Mouse (Mus musculus) liver, adult 2 months (tissue): ENCODE data around the gene Dixdc1. TPM values are rescaled to one million over a fixed set of nuclear protein-coding genes. Genes with fewer than 3 reads are reported as not detected.
A peak's percentile ranks its signal among the peaks of the same experiment; 100 is the strongest.

Experiments used
- DNase-seq: peaks from one replicate; pipeline ENCODE4 v3.0.0-alpha.2; 2011; ENCODE audit warnings: low read depth, low spot score; ENCODE audit errors: extremely low read depth
- H3K27ac ChIP-seq: fragments of 200-500 bp; replicated peaks from 2 replicates; pipeline ENCODE4 v1.5.1; 2012; ENCODE audit warnings: low read depth, mild to moderate bottlenecking, control low read depth, inconsistent platforms, low read length; ENCODE audit not compliant: insufficient read depth
- H3K27me3 ChIP-seq: fragments of 200-500 bp; 2 replicates; pipeline ENCODE4 v1.6.1; 2012; ENCODE audit warnings: mild to moderate bottlenecking, moderate library complexity, low read length, inconsistent platforms; ENCODE audit not compliant: control insufficient read depth, insufficient read depth
- H3K36me3 ChIP-seq: fragments of 200-500 bp; 2 replicates; pipeline ENCODE4 v1.6.1; 2012; ENCODE audit warnings: low read length, inconsistent platforms; ENCODE audit not compliant: control insufficient read depth, insufficient read depth
- H3K4me1 ChIP-seq: fragments of 200-500 bp; 2 replicates; pipeline ENCODE4 v1.6.1; 2011; ENCODE audit warnings: low read length; ENCODE audit not compliant: control insufficient read depth, insufficient read depth
- H3K4me3 ChIP-seq: fragments of 200-500 bp; 2 replicates; pipeline ENCODE4 v1.5.1; 2011; ENCODE audit warnings: low read depth, mild to moderate bottlenecking, control low read depth, low read length, moderate library complexity; ENCODE audit not compliant: insufficient read depth
- H3K79me2 ChIP-seq: fragments of 200-500 bp; 2 replicates; pipeline ENCODE4 v1.6.1; 2012; ENCODE audit warnings: inconsistent platforms, mild to moderate bottlenecking, low read length, moderate library complexity; ENCODE audit not compliant: control insufficient read depth, insufficient read depth
- H3K9ac ChIP-seq: fragments of 200-500 bp; 2 replicates; pipeline ENCODE4 v1.6.1; 2012; ENCODE audit warnings: low read depth, mild to moderate bottlenecking, control low read depth, inconsistent platforms, low read length
- CTCF ChIP-seq: fragments of 200-500 bp; IDR thresholded peaks from 2 replicates; pipeline ENCODE4 v1.5.1; 2011; ENCODE audit warnings: low read depth, low read length, control low read depth
- POLR2A ChIP-seq: fragments of 200-500 bp; IDR thresholded peaks from 2 replicates; pipeline ENCODE4 v1.6.1; 2011; ENCODE audit warnings: low read length, control low read depth; ENCODE audit not compliant: insufficient read depth; ENCODE audit errors: extremely low read depth
- WGBS: fragments of 180-500 bp; shearing (Covaris S2); methylation state at CpG from one replicate; pipeline ENCODE4 v1.1.7; 2018; 5-methylcytosine and 5-hydroxymethylcytosine counted together
- polyA plus RNA-seq: library from polyadenylated mRNA; depleted of rRNA; stranded (reverse); fragments of >200 nt; gene quantifications from 2 replicates; pipeline ENCODE4 v1.2.3, GENCODE M21; 2012
- total RNA-seq: library from RNA; depleted of rRNA; stranded (reverse); fragments of >200 nt; gene quantifications from 2 replicates; pipeline ENCODE4 v1.2.3, GENCODE M21; 2014

Gene Dixdc1
- total and polyA plus RNA-seq, 2 experiments, result 3.7 to 22.8 TPM

GRCm38 (mm10) chr9:50695153-50695552, 44.2 kb downstream of the Dixdc1 start:
- H3K36me3 ChIP-seq, result no peaks in the 10 kb centered on the region
- H3K4me3 ChIP-seq, result no peak overlapping the region
- 90% methylated on average over 6 of the region's 6 CpGs for WGBS
- H3K79me2 ChIP-seq, result peaks cover 3% of the 10 kb centered on the region; the same call in 1 of the 2 replicates
- H3K27me3 ChIP-seq, result no peaks in the 10 kb centered on the region
- H3K4me1 ChIP-seq, result peaks cover 14% of the 10 kb centered on the region
- no peak overlapping the region for H3K9ac ChIP-seq
- no peak for TF ChIP-seq POLR2A
- no peak for TF ChIP-seq CTCF
- H3K27ac ChIP-seq, result no peak overlapping the region
- DNase-seq, result no peak

- TF ChIP-seq POLR2A (no peak), CTCF (peak; percentile 81)
- Histone ChIP-seq H3K27me3 (no peaks in the 10 kb centered on the region), H3K79me2 (peaks cover 3% of the 10 kb centered on the region; the same call in 1 of the 2 replicates), H3K4me3 (peak overlapping the region; percentile 33), H3K27ac (peak overlapping the region; percentile 87), H3K9ac (peak overlapping the region; percentile 63), H3K4me1 (peaks cover 7% of the 10 kb centered on the region), H3K36me3 (no peaks in the 10 kb centered on the region; the same call in 1 of the 2 replicates)
- peak; percentile 86 for DNase-seq
- WGBS, result 7% methylated on average over 10 of the region's 10 CpGs
Measured at GRCm38 (mm10) chr9:50693631-50694030, 45.7 kb downstream of the Dixdc1 start.

- Histone ChIP-seq H3K79me2 (peaks cover 3% of the 10 kb centered on the region; the same call in 1 of the 2 replicates), H3K27ac (peak overlapping the region; percentile 87), H3K36me3 (peaks cover 4% of the 10 kb centered on the region; the same call in 1 of the 2 replicates), H3K4me3 (peak overlapping the region; percentile 69), H3K27me3 (no peaks in the 10 kb centered on the region), H3K4me1 (peaks cover 5% of the 10 kb centered on the region; the same call in 1 of the 2 replicates), H3K9ac (peak overlapping the region; percentile 82)
- WGBS, result 10% methylated on average over 13 of the region's 13 CpGs
- DNase-seq, result peak; percentile 90
- TF ChIP-seq POLR2A (no peak), CTCF (no peak)
Measured at GRCm38 (mm10) chr9:50692626-50693580, 46.4 kb downstream of the Dixdc1 start.

- Histone ChIP-seq H3K79me2 (no peaks in the 10 kb centered on the region), H3K36me3 (peaks cover 25% of the 10 kb centered on the region), H3K27me3 (no peaks in the 10 kb centered on the region), H3K27ac (peak overlapping the region; percentile 50; the same call in 1 of the 2 replicates), H3K9ac (peak overlapping the region; percentile 11; the same call in 1 of the 2 replicates), H3K4me1 (peaks cover 8% of the 10 kb centered on the region), H3K4me3 (no peak overlapping the region)
- TF ChIP-seq CTCF (no peak), POLR2A (no peak)
- 41% methylated on average over 6 of the region's 6 CpGs for WGBS
- peak; percentile 80 for DNase-seq
Measured at GRCm38 (mm10) chr9:50686866-50687652, 52.3 kb downstream of the Dixdc1 start.

GRCm38 (mm10) chr9:50681727-50682126, 57.6 kb downstream of the Dixdc1 start:
- Histone ChIP-seq H3K27me3 (no peaks in the 10 kb centered on the region), H3K4me3 (no peak overlapping the region), H3K9ac (no peak overlapping the region), H3K36me3 (peaks cover 44% of the 10 kb centered on the region), H3K79me2 (no peaks in the 10 kb centered on the region), H3K4me1 (peaks cover 10% of the 10 kb centered on the region), H3K27ac (no peak overlapping the region)
- 80% methylated on average over 7 of the region's 7 CpGs for WGBS
- no peak for TF ChIP-seq POLR2A
- TF ChIP-seq CTCF, result no peak
- DNase-seq, result no peak
